Mouse (Mus musculus) limb, embryonic 10.5 days (tissue): ENCODE measurements around the gene Rasgef1b. TPM values are rescaled to one million over a fixed set of nuclear protein-coding genes. Genes with fewer than 3 reads are reported as not detected.

ENCODE experiments used
- DNase-seq: peaks from one replicate; pipeline ENCODE4 v3.0.0-alpha.2; 2017; ENCODE audit warnings: low spot score
- H3K27ac ChIP-seq: fragments of 300-500 bp; sonication (generic); 2 replicates; pipeline ENCODE4 v1.5.1; 2016; ENCODE audit warnings: mild to moderate bottlenecking
- H3K27me3 ChIP-seq: fragments of 300-500 bp; sonication (generic); 2 replicates; pipeline ENCODE4 v1.6.1; 2016; ENCODE audit warnings: low read depth, mild to moderate bottlenecking; ENCODE audit not compliant: poor library complexity, severe bottlenecking
- H3K36me3 ChIP-seq: fragments of 300-500 bp; sonication (generic); 2 replicates; pipeline ENCODE4 v1.6.1; 2016; ENCODE audit warnings: mild to moderate bottlenecking, moderate library complexity
- H3K4me1 ChIP-seq: fragments of 300-500 bp; sonication (generic); 2 replicates; pipeline ENCODE4 v1.6.1; 2016
- H3K4me3 ChIP-seq: fragments of 300-500 bp; sonication (generic); 2 replicates; pipeline ENCODE4 v1.5.1; 2016; ENCODE audit warnings: mild to moderate bottlenecking, moderate library complexity
- H3K9me3 ChIP-seq: fragments of 300-500 bp; sonication (generic); replicated peaks from 2 replicates; pipeline ENCODE4 v1.6.1; 2016; ENCODE audit warnings: mild to moderate bottlenecking
- WGBS: fragments of 180-500 bp; shearing (Covaris S2); methylation state at CpG from one replicate; pipeline ENCODE4 v1.1.7; 2016; 5-methylcytosine and 5-hydroxymethylcytosine counted together
- polyA plus RNA-seq: library from polyadenylated mRNA; unstranded; fragments of >200 nt; fragmentation: Nextera tagmentation; extraction: Ambion mirVana; gene quantifications from 2 replicates; pipeline ENCODE4 v1.2.1, GENCODE M21; 2016

The Rasgef1b gene
- polyA plus RNA-seq, 1 experiment from 2014 or later = 32.5 TPM

DNA sequence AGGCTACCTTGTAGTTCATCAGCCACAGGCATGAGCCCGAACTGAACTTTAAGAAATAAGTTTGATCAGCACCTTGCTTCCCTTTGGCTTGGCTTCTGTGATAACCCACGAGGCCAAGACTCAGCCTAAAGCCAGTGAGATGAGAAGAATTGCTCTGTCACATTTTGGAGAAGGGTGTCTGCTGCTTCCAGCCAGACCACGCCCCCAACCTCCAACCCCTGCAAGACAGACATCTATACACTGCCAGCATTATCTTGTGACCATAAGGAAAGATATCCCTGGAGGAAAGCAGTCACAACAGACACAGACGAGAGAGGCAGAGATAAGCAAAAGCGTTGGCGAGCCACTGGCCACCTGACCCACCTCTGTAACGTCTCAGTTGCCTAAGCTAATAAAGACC, 39.0 kb downstream of the Rasgef1b start:
- H3K9me3 ChIP-seq = no peaks in the 10 kb centered on the region

DNA sequence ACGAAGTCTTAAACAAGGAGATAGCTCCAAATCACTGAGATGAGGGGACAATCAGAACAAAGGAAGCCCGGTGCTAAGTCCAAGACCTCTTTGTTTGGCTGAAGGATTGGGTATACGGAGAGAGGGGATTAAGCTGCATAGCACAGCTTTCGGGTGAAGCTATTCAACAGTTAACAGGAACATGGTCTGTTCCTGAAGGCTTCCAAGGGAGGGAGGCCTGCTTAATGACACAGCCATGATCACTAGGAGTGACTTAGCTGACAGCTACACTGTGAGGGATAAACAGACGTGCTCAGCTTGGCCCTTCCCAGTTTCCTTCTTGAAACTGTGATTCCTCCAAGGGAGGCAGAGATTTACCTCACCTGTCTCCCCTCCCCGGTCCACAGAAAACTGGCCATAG, 41.0 kb downstream of the Rasgef1b start:
- no peaks in the 10 kb centered on the region for H3K9me3 ChIP-seq
- H3K27ac ChIP-seq = no peak overlapping the region
- 47% methylated on average over 6 of the region's 6 CpGs for WGBS
- H3K4me3 ChIP-seq = no peak overlapping the region
- no peaks in the 10 kb centered on the region for H3K27me3 ChIP-seq
- peaks cover 22% of the 10 kb centered on the region; the same call in 1 of the 2 replicates for H3K4me1 ChIP-seq
- H3K36me3 ChIP-seq = no peaks in the 10 kb centered on the region
- DNase-seq = no peak

More for the DNA sequence above, 39.0 kb downstream of the Rasgef1b start:
- H3K36me3 ChIP-seq = no peaks in the 10 kb centered on the region
- H3K4me1 ChIP-seq = peaks cover 17% of the 10 kb centered on the region; the same call in 1 of the 2 replicates
- no peak overlapping the region for H3K27ac ChIP-seq
- no peak for DNase-seq
- 72% methylated on average over 7 of the region's 7 CpGs for WGBS
- H3K27me3 ChIP-seq = no peaks in the 10 kb centered on the region
- no peak overlapping the region for H3K4me3 ChIP-seq

GRCm38 (mm10) chr5:99684023-99684422, 44.8 kb downstream of the Rasgef1b start:
- Histone ChIP-seq H3K27ac (no peak overlapping the region), H3K4me1 (peaks cover 12% of the 10 kb centered on the region; the same call in 1 of the 2 replicates), H3K4me3 (no peak overlapping the region), H3K27me3 (no peaks in the 10 kb centered on the region), H3K9me3 (no peaks in the 10 kb centered on the region), H3K36me3 (no peaks in the 10 kb centered on the region)
- DNase-seq = no peak
- WGBS = 56% methylated on average over 2 of the region's 2 CpGs

GRCm38 (mm10) chr5:99669971-99670571, 58.8 kb downstream of the Rasgef1b start:
- Histone ChIP-seq H3K27ac (no peak overlapping the region), H3K4me3 (no peak overlapping the region), H3K27me3 (no peaks in the 10 kb centered on the region), H3K9me3 (no peaks in the 10 kb centered on the region), H3K4me1 (no peaks in the 10 kb centered on the region), H3K36me3 (no peaks in the 10 kb centered on the region)
- no peak for DNase-seq
- 77% methylated on average over 9 of the region's 9 CpGs for WGBS

GRCm38 (mm10) chr5:99656024-99656423, 72.8 kb downstream of the Rasgef1b start:
- Histone ChIP-seq H3K27ac (no peak overlapping the region), H3K9me3 (no peaks in the 10 kb centered on the region), H3K36me3 (no peaks in the 10 kb centered on the region), H3K4me1 (no peaks in the 10 kb centered on the region), H3K4me3 (no peak overlapping the region), H3K27me3 (no peaks in the 10 kb centered on the region)
- no peak for DNase-seq
- WGBS = 68% methylated on average over 5 of the region's 5 CpGs

GRCm38 (mm10) chr5:99652931-99653330, 75.9 kb downstream of the Rasgef1b start:
- Histone ChIP-seq H3K27me3 (no peaks in the 10 kb centered on the region), H3K4me1 (peaks cover 8% of the 10 kb centered on the region; the same call in 1 of the 2 replicates), H3K27ac (no peak overlapping the region), H3K9me3 (no peaks in the 10 kb centered on the region), H3K4me3 (no peak overlapping the region), H3K36me3 (no peaks in the 10 kb centered on the region)
- DNase-seq = no peak
- 80% methylated on average over 10 of the region's 10 CpGs for WGBS

DNA sequence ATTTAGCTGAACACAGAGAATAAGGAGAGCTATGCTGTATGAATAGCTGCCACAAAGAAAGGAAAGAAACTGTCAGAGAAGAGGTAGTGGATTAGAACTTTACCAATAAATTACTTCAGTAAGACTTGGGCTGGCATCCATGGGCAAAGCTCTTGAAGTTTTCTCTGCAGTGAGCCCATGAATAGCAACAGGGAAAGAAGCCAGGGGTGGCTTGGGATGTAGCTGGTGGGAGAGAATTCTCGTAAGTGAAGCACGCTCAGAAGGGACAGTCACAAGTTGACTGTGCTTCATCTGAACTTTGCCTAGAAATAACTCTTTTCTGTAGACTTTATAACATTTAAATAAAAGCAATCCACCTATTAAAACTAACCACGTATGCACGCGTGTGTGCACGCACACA, 87.5 kb downstream of the Rasgef1b start:
- 89% methylated on average over 6 of the region's 6 CpGs for WGBS
- no peaks in the 10 kb centered on the region for H3K9me3 ChIP-seq
- DNase-seq = no peak

DNA sequence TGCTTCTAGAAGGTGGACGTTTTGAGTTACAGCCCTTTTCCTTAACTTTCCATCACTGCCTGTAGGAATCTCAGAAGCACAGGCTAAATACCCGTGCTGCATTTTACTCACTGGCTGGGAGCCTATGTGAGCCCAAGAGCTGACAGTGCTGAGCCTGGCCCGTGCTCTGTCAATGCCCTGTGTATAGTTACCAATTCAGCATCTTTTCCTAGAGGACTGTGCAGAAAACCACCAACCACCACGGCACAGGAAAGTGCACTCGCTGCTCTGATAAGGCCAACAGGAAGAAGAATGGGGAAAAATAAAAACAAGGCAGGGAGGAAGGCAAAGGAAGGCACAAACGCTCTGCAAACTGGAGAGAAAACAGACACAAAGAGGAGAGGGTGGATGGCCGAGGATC, 92.3 kb downstream of the Rasgef1b start:
- H3K36me3 ChIP-seq = no peaks in the 10 kb centered on the region
- no peaks in the 10 kb centered on the region for H3K27me3 ChIP-seq
- H3K4me1 ChIP-seq = peaks cover 18% of the 10 kb centered on the region
- DNase-seq = no peak
- H3K27ac ChIP-seq = 0 out of 2 replicates have a peak overlapping the region, but pooled peaks have one; percentile 10
- no peaks in the 10 kb centered on the region for H3K9me3 ChIP-seq
- 58% methylated on average over 7 of the region's 7 CpGs for whole genome bisulfite sequencing
- H3K4me3 ChIP-seq = no peak overlapping the region

More for the DNA sequence above, 87.5 kb downstream of the Rasgef1b start:
- Histone ChIP-seq H3K27ac (no peak overlapping the region; the same call in 1 of the 2 replicates), H3K4me3 (no peak overlapping the region), H3K4me1 (peaks cover 29% of the 10 kb centered on the region), H3K27me3 (no peaks in the 10 kb centered on the region), H3K36me3 (no peaks in the 10 kb centered on the region)

GRCm38 (mm10) chr5:99634010-99634541, 94.8 kb downstream of the Rasgef1b start:
- Histone ChIP-seq H3K9me3 (no peaks in the 10 kb centered on the region), H3K27ac (no peak overlapping the region), H3K4me1 (peaks cover 9% of the 10 kb centered on the region; the same call in 1 of the 2 replicates), H3K4me3 (no peak overlapping the region), H3K27me3 (no peaks in the 10 kb centered on the region), H3K36me3 (no peaks in the 10 kb centered on the region)
- 89% methylated on average over 8 of the region's 8 CpGs for WGBS
- DNase-seq = no peak

DNA sequence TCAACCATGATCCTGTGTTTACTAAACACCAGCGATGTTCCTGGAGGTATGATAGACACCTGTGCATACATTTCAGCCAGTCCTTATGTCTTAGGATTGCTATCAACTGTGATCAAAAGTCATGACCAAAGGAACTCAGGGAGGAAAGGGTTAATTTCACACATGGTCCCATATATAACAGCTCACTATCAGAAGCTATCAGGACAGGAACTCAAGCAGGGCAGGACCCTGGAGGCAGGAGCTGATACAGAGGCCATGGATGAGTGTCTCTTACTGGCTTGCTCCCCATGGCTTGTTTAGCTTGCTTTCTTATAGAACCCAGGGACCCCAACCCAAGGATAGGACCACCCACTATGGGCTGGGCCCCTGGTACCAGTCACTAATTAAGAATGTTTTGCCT, 95.3 kb downstream of the Rasgef1b start:
- peaks cover 9% of the 10 kb centered on the region; the same call in 1 of the 2 replicates for H3K4me1 ChIP-seq
- 90% methylated on average over 1 of the region's 1 CpGs for WGBS
- DNase-seq = no peak
- H3K27me3 ChIP-seq = no peaks in the 10 kb centered on the region
- no peaks in the 10 kb centered on the region for H3K9me3 ChIP-seq
- H3K36me3 ChIP-seq = no peaks in the 10 kb centered on the region
- H3K4me3 ChIP-seq = no peak overlapping the region
- H3K27ac ChIP-seq = no peak overlapping the region

DNA sequence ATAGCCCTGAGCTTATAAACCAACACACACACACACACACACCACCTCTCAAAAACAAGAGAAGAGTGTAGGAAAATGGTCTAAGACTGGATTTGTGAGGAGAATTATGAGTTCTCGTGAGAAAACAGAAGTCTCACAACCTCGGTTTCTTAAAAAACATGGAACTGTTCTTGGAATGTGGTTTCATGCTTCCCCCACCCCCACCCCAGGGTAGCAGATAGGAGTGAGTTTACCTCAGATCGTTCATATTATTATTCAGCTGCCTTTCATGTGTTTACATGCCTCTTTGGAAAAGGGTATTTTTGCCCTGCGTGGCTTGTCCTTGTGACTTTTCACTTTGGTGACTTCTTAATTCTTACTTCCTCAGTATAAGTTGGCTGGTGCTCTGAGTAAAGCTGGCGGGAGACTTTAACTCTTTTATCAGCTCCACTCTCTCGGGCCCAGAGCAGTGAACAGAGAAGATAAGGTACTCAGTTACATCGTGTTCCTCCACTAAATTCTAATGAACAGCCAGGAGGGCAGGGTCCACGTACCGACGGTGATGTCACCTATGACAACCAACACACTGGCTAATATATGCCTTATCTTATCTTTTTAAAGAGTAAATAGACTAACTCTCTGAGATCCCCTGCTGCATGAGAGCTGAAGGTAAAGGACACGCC, 96.1 kb downstream of the Rasgef1b start:
- Histone ChIP-seq H3K4me3 (no peak overlapping the region), H3K9me3 (no peaks in the 10 kb centered on the region), H3K27ac (no peak overlapping the region), H3K4me1 (peaks cover 12% of the 10 kb centered on the region; the same call in 1 of the 2 replicates), H3K27me3 (no peaks in the 10 kb centered on the region), H3K36me3 (no peaks in the 10 kb centered on the region)
- WGBS = 83% methylated on average over 11 of the region's 11 CpGs
- no peak for DNase-seq

DNA sequence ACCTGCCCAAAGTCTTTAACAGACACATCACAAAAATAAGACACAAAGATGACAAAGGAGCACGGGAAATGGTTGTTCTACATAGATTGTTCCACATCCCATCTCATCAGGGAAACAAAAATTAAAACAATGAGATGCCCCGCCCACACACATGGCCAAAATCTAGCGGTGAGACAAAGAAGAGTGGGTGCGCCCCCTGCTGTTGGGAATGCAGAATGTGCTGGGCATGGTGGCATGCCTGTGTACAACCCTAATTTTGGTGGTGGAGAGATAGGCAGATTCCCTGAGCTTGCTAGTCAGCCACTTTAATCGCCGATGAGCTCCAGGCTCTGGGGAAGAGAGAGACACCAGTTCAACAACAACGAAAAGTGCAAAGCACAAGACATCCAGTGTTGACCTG, 98.8 kb downstream of the Rasgef1b start:
- no peak overlapping the region for H3K27ac ChIP-seq
- WGBS = 78% methylated on average over 7 of the region's 7 CpGs
- no peak overlapping the region for H3K4me3 ChIP-seq
- no peaks in the 10 kb centered on the region for H3K36me3 ChIP-seq
- peaks cover 27% of the 10 kb centered on the region for H3K4me1 ChIP-seq
- H3K27me3 ChIP-seq = 0 out of 2 replicates have a peak, but pooled peaks cover 4% of the 10 kb centered on the region
- H3K9me3 ChIP-seq = no peaks in the 10 kb centered on the region
- no peak for DNase-seq

DNA sequence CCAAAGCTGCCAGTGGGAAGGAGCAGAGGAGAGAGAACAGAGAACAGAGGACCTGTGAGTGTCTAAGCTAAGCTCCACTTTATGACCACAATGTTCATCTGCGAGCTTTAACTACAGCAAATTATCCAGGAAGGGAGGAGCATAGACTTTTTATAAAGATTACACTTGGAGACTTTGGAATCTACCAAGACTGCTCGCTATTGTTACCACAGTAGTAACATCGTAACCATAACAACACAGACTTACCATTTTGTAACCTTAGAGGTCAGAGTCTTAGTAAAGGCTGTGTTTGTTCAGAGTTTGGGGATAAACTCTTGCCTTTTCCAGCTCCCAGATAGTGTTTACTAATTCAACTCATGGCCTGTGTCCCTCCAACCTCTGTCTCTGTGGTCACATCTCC, 103.3 kb downstream of the Rasgef1b start:
- Histone ChIP-seq H3K36me3 (no peaks in the 10 kb centered on the region), H3K9me3 (no peaks in the 10 kb centered on the region), H3K27me3 (0 out of 2 replicates have a peak, but pooled peaks cover 4% of the 10 kb centered on the region), H3K4me1 (peaks cover 54% of the 10 kb centered on the region), H3K4me3 (no peak overlapping the region), H3K27ac (peak overlapping the region; percentile 36)
- no peak for DNase-seq
- WGBS = 71% methylated on average over 3 of the region's 3 CpGs
